Mouse (Mus musculus): Measurements from ENCODE around the gene Cfap52. TPM values are rescaled to one million over a fixed set of nuclear protein-coding genes. Genes with fewer than 3 reads are reported as not detected.

Cfap52 gene
- polyA plus RNA-seq (2012; rRNA removed; ENCODE audit: low replicate concordance) = 0.37 TPM in 1 of 2 replicates, not detected in the other

GRCm38 (mm10) chr11:67965242-67965883 is at the start of gene Cfap52:
Cfap52 (minus strand) TSS chr11:67965651.

GRCm38 (mm10) chr11:67965905-67966878 is 741 bp upstream of the Cfap52 start, which contains the start of gene Stx8:
Stx8 (plus strand) TSS chr11:67966193.

GRCm38 (mm10) chr11:67921827-67922754 is 43.4 kb downstream of the Cfap52 start, which contains the start of gene Usp43:
Usp43 (minus strand) TSS chr11:67922153.

Other genes starting within 250 kb of the Cfap52 start
- 0.41 and 1.1 TPM in 2 replicates for gene Glp2r, start 194.5 kb downstream of the Cfap52 start, polyA plus RNA-seq (2012; rRNA removed; ENCODE audit: low replicate concordance)
- 0.08 and 0.26 TPM in 2 replicates for gene Gsg1l2, start 191.0 kb downstream of the Cfap52 start, polyA plus RNA-seq (2012; rRNA removed; ENCODE audit: low replicate concordance)
- not detected in 2 replicates for gene Dhrs7c, start 167.5 kb downstream of the Cfap52 start, polyA plus RNA-seq (2012; rRNA removed; ENCODE audit: low replicate concordance)
- 12.5 and 16.9 TPM in 2 replicates for gene Usp43, start 43.5 kb downstream of the Cfap52 start, polyA plus RNA-seq (2012; rRNA removed; ENCODE audit: low replicate concordance)
- gene Stx8, start 542 bp upstream of the Cfap52 start, polyA plus RNA-seq (2012; rRNA removed; ENCODE audit: low replicate concordance) = 1.4 and 1.7 TPM in 2 replicates